Mouse (Mus musculus): ENCODE results near the gene Tmc6.

Gene Tmc6

DNA sequence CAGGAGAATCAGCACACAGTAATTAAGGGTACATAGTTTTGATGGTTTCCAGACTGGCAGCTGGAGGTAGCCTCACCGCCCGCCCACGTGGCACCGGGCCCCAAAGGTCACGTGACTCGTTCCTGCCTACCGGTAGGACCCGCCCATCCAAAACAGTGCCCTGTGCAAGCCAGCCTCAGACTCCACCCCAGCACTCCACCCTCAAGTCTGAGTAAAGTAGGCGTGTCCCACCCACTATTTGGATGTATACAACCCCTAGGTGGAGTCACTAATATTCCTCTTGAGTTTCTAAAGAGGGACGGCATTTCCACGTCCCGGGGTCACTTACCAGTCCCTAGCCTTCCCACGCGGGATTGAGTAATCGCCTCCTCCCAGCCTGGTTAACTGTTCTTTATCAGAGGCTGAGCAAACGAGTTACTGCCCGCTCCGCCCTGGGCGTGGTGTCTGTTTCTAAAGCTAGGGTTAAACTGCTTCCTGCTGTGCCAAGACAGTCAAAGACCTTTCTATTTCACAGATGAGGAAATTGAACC, 1.4 kb downstream of the Tmc6 start:
- DNase-seq, result peak in 1 of 2 experiments; percentile 42

DNA sequence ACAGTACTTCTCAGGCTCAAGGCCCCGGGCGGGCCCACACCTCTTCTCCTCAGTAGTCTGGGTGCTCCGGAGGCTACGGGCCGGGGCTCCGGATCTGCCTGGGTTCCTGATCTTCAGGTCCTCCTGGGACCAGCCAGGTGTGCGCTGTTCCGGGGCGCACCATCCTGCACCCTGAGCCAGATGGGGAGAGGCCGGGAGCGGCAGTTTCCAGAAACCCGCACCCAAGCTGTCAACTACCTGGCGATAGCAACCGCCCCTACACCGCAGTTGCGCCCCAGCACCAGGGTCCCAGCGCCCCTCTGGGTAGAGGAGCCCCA, 1.8 kb downstream of the Tmc6 start:
- DNase-seq, result no peak

DNA sequence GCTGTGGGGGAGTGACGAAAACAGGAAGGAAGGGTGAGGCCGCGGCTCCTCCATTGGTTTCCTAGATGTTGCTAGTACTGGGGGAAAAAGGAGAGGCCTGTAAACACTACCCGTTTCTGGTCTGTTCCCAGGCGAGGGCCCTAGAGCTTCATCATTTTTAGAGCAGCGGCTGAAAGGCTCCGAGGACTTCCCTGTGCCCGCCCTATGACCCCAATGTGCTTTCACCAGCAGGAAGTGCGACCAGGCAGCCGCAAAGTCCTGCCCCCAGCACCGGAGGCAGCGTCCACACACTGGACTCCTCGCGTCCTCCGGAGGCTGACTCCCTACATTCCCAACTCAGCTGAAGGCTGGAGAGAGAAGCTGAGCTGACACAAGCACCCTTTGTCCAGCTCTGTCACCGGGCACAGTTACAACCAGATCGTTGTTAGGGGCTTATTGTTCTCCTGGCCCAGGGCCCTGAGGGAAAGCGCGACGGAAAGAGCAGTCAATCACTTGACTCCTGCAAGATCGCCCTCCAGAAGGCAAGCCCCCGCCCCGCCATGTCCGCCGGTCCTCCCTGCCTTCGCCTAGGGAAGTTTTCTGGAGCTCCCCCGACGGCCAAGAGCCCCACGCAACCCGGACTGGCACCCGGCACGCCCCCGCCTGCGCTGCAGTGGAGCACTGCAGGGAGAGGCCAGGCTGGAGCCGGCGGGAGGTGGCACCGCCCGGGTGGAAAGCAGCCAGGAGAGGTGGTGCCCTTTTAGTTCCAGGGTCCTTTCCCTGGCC, 2.4 kb downstream of the Tmc6 start:
- no peak for DNase-seq

DNA sequence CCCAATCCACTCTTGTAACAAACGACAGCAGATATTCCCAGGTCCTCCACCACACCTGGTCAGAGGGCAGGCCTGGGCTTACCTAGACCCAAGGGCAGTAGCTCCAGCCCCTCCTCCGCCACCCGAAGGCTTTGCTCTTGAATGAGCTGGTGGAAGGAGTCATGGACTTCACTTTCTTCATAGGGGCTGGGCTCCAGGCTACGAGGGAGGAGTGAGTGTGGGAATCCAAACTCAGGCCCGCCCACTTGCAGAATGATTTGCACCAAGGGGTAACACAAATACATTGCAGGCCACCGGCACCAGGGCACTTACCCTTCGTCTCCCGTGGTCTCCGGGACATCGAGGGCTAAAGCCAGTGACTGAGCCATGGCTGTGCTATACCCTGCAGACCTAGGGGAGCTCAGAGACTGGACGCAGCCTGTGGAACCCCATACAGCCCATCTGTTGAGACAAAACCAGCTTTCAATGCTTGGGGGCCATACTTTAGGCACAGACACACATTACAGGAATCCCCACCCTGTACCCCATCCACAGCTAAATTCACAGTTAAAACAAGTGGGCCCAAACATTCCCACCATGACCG, 3.1 kb downstream of the Tmc6 start:
- DNase-seq, result no peak

DNA sequence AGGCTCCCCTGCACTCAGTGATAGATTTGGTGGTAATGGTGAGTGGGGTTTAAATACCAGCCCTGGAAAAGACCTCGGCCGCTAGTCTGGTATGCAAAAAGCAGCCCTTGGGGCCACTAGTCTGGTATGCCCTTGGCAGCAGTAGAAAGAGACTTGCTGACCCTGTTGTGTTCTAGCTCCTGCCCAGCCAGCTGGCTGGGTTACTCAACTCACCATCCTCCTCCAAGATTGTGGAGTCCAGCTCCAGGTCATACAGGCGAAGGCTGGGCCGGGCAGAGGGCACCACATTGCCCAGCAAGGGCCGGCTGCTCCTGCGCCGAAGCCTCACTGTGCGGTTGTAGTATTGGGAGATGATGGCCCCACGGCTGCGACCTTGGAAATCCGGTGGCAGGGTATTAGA, 4.0 kb downstream of the Tmc6 start:
- no peak for DNase-seq

GRCm38 (mm10) chr11:117777111-117777510, 4.9 kb downstream of the Tmc6 start:
- no peak for DNase-seq

- DNase-seq, result no peak
Measured at GRCm38 (mm10) chr11:117776085-117776792, 5.8 kb downstream of the Tmc6 start.

DNA sequence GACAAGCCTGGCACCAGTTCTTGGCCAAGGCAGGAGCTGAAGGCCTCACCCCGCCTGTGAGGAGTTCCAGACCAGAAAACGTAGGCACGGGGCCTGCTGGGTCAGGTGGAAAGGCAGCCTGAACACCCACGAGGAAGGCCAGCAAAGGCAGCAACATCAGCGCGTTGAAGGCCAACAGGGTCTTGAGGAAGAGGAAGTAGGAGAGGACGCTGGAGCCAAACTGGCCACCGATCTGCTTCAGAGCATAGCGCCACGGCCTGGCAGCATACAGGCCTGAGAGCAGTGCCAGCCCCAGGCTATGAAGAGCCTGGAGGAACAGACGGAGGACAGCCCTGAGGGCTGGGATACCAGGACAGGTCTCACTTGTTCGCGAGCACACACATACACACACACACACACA, 6.5 kb downstream of the Tmc6 start:
- no peak for DNase-seq

DNA sequence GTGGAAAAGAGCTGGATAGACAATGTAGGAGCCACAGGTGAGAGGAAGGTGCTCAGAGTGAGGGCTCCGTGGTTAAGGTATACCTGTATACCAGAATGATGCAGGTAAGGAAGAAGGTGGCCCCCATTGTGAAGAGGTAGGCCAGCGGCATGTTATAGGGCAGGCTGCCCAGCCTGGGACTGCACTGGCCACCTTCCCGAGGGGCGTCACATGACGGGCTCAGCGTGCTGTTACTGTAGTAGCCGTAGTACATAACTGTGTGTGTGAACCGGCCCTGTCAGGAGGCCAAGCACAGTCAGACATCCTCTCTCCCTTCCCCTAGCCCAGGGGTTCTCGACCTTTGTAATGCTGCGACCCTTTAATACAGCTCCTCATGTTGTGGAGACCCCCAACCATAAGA, 7.1 kb downstream of the Tmc6 start:
- no peak for DNase-seq

- no peak for DNase-seq
Measured at GRCm38 (mm10) chr11:117772352-117772751, 9.6 kb downstream of the Tmc6 start.

- no peak for DNase-seq
Measured at GRCm38 (mm10) chr11:117770407-117770806, 11.6 kb downstream of the Tmc6 start.

- no peak for DNase-seq
Measured at GRCm38 (mm10) chr11:117769683-117770047, 12.3 kb downstream of the Tmc6 start.

GRCm38 (mm10) chr11:117768725-117769682, 13.0 kb downstream of the Tmc6 start:
- no peak for DNase-seq

- DNase-seq, result no peak
Measured at GRCm38 (mm10) chr11:117766275-117766674, 15.7 kb downstream of the Tmc6 start.

DNA sequence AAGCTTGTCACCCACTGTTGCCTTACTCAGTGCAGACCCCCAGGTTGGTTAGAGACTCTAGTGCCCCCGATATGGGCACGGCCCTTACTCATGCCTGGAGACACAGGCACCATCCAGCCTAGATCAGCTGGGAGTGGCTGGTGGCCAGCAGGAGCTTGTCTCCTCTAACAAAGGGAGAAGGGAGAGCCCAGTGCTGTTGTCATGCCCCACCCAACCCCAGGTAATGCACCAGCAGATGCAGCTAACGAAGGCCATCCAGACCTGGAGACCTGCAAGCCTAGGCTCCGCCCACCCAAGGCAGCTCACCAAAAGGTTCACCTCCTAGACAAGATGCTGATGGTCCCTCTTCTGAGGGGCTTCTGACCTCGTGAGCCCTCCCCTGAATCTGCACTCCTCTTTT, 16.6 kb downstream of the Tmc6 start:
- no peak for DNase-seq

- DNase-seq, result no peak
Measured at GRCm38 (mm10) chr11:117764319-117764718, 17.7 kb downstream of the Tmc6 start.

DNA sequence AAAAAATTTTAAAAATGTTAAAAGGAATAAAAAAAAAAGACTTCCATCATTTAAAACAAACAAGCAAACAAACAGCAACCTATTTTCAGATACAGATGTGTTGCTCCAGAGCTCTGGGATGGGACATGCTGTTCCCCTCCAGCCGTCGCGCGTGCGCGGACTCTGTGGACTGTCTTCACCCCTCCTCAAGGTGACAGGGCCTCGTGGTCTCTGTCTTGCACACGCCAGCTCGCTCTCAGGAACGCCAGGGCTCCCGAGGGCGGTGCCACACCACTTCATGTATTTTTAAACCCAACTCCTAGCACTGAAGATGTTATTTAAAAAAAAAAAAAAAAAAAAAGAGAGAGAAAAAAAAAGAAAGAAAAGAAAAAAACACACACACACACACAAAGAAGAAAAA, 19.8 kb downstream of the Tmc6 start:
- DNase-seq, result no peak

DNA sequence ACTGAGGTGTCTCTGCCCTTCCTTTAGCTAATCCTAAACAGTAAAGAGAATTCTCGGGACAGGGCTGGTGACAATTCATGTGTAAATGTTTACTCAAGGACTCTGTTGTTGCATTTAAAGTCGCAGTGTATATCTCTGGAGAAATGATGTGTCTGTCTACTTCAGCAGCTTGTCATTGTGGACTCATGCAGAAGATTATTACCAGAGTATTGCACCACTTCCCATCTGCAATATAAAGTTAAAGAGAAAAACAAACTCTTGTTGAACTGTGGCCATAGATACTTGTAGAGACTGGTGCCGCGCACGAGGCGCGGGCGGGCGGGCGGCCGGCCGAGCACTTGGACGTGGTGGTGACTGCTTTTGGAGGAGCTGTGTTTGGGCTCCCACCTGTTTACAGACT, 20.2 kb downstream of the Tmc6 start:
- DNase-seq, result no peak

GRCm38 (mm10) chr11:117760374-117761119, 21.5 kb downstream of the Tmc6 start:
- DNase-seq, result no peak

DNA sequence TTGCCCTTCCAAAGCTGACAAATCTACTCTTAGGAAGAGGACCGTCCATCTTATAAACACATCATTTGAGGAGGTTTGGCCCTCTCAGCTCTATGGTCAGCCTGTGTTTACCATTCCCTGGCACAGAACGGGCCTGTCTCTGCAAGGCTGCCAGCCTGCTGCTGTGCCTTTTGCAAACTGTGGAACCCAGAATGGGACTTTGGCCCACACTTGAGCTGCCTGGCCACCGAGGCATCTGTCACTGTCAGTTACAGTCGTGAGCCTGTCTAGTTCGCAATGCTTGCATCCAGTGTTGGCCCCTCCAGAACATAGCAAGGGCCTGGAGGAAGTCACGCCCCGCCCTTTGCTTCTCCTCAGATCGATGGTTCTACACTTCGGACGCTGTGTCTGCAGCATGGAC, 22.7 kb downstream of the Tmc6 start:
- DNase-seq, result peak; percentile 51 to 53

GRCm38 (mm10) chr11:117755891-117756290, 26.1 kb downstream of the Tmc6 start:
- no peak for DNase-seq

DNA sequence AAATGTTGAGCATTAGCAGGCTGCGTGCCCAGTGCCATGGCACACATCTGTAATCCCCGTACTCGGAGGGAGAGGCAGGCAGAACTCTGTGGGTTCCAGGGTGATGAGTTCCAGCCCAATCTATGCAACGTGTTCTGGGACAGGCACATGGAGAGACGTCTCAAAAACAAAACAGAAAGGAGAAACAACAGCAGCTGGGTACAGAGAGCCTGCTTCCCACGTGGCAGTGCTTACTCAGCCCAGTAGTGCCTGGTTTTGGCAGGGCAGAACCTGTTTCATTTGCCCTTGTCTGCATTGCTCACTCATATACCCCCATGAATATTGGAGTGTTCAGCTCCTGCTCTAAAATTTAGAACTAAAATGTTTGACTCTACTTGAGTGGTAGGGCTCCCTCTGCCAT, 30.5 kb downstream of the Tmc6 start:
- DNase-seq, result no peak
